Mouse (Mus musculus): Measurements from ENCODE around the gene Mtrr. TPM values are rescaled to one million over a fixed set of nuclear protein-coding genes. Genes with fewer than 3 reads are reported as not detected.

Mtrr gene
- 5.0 and 5.8 TPM in 2 replicates for polyA plus RNA-seq (2011; ENCODE audit: insufficient read depth, insufficient read length, low replicate concordance, missing spikeins)

GRCm38 (mm10) chr13:68581747-68582516 is at the start of gene Mtrr, which contains the start of gene Fastkd3:
Mtrr (minus strand) TSS chr13:68582149.
Fastkd3 (plus strand) TSS chr13:68582234.
- no peaks in the 10 kb centered on the region for H3K4me1 ChIP-seq (ENCODE audit: control insufficient read depth, insufficient read depth, low read length)
- WGBS: under 1% methylated on average over 81 of the region's 81 CpGs
- H3K27ac ChIP-seq (ENCODE audit: control insufficient read depth, insufficient read depth, low read depth, low read length, poor library complexity): peak within 1 kb of the TSS; percentile 3; the same call in 1 of the 2 replicates
- peak; percentile 51; the same call in 1 of the 2 replicates for TF ChIP-seq POLR2A (IDR thresholded peaks at IDR 0.05; ENCODE audit: borderline replicate concordance, control insufficient read depth, low read depth, low read length)
- no peak for TF ChIP-seq CTCF (IDR thresholded peaks at IDR 0.05; ENCODE audit: control insufficient read depth, insufficient read depth, low read length)
- peak within 1 kb of the TSS; percentile 94 for H3K4me3 ChIP-seq (replicated peaks; ENCODE audit: control insufficient read depth, low read depth, low read length)

- TF ChIP-seq CTCF (IDR thresholded peaks at IDR 0.05; ENCODE audit: control insufficient read depth, insufficient read depth, low read length): no peak
- TF ChIP-seq POLR2A (IDR thresholded peaks at IDR 0.05; ENCODE audit: borderline replicate concordance, control insufficient read depth, low read depth, low read length): no peak
- no peak overlapping the region for H3K27ac ChIP-seq (ENCODE audit: control insufficient read depth, insufficient read depth, low read depth, low read length, poor library complexity)
- no peaks in the 10 kb centered on the region for H3K4me1 ChIP-seq (ENCODE audit: control insufficient read depth, insufficient read depth, low read length)
- 73% methylated on average over 3 of the region's 3 CpGs for WGBS
- no peak overlapping the region for H3K4me3 ChIP-seq (replicated peaks; ENCODE audit: control insufficient read depth, low read depth, low read length)
These were observed 45.1 kb upstream of the Mtrr start for GRCm38 (mm10) chr13:68627041-68627440.

GRCm38 (mm10) chr13:68622792-68623191 is 40.8 kb upstream of the Mtrr start:
- H3K4me3 ChIP-seq (replicated peaks; ENCODE audit: control insufficient read depth, low read depth, low read length): no peak overlapping the region
- TF ChIP-seq POLR2A (IDR thresholded peaks at IDR 0.05; ENCODE audit: borderline replicate concordance, control insufficient read depth, low read depth, low read length): no peak
- H3K27ac ChIP-seq (ENCODE audit: control insufficient read depth, insufficient read depth, low read depth, low read length, poor library complexity): no peak overlapping the region
- WGBS: 59% methylated on average over 6 of the region's 6 CpGs
- H3K4me1 ChIP-seq (ENCODE audit: control insufficient read depth, insufficient read depth, low read length): no peaks in the 10 kb centered on the region

GRCm38 (mm10) chr13:68607652-68608405 is 25.9 kb upstream of the Mtrr start:
- 41% methylated on average over 21 of the region's 21 CpGs for WGBS
- no peaks in the 10 kb centered on the region for H3K4me1 ChIP-seq (ENCODE audit: control insufficient read depth, insufficient read depth, low read length)
- no peak overlapping the region for H3K27ac ChIP-seq (ENCODE audit: control insufficient read depth, insufficient read depth, low read depth, low read length, poor library complexity)
- no peak for TF ChIP-seq POLR2A (IDR thresholded peaks at IDR 0.05; ENCODE audit: borderline replicate concordance, control insufficient read depth, low read depth, low read length)
- TF ChIP-seq CTCF (IDR thresholded peaks at IDR 0.05; ENCODE audit: control insufficient read depth, insufficient read depth, low read length): no peak
- H3K4me3 ChIP-seq (replicated peaks; ENCODE audit: control insufficient read depth, low read depth, low read length): no peak overlapping the region

GRCm38 (mm10) chr13:68605689-68606126 is 23.8 kb upstream of the Mtrr start:
- Histone ChIP-seq H3K4me1 (ENCODE audit: control insufficient read depth, insufficient read depth, low read length) (no peaks in the 10 kb centered on the region), H3K27ac (ENCODE audit: control insufficient read depth, insufficient read depth, low read depth, low read length, poor library complexity) (no peak overlapping the region), H3K4me3 (replicated peaks; ENCODE audit: control insufficient read depth, low read depth, low read length) (no peak overlapping the region)
- no peak for TF ChIP-seq CTCF (IDR thresholded peaks at IDR 0.05; ENCODE audit: control insufficient read depth, insufficient read depth, low read length)
- no peak for TF ChIP-seq POLR2A (IDR thresholded peaks at IDR 0.05; ENCODE audit: borderline replicate concordance, control insufficient read depth, low read depth, low read length)
- WGBS: 5% methylated on average over 11 of the region's 11 CpGs

- no peak overlapping the region for H3K4me3 ChIP-seq (replicated peaks; ENCODE audit: control insufficient read depth, low read depth, low read length)
- TF ChIP-seq POLR2A (IDR thresholded peaks at IDR 0.05; ENCODE audit: borderline replicate concordance, control insufficient read depth, low read depth, low read length): no peak
- TF ChIP-seq CTCF (IDR thresholded peaks at IDR 0.05; ENCODE audit: control insufficient read depth, insufficient read depth, low read length): no peak
- WGBS: 70% methylated on average over 6 of the region's 6 CpGs
- H3K4me1 ChIP-seq (ENCODE audit: control insufficient read depth, insufficient read depth, low read length): no peaks in the 10 kb centered on the region
- H3K27ac ChIP-seq (ENCODE audit: control insufficient read depth, insufficient read depth, low read depth, low read length, poor library complexity): no peak overlapping the region
These were observed 21.1 kb upstream of the Mtrr start for GRCm38 (mm10) chr13:68603085-68603484.

- no peak overlapping the region for H3K27ac ChIP-seq (ENCODE audit: control insufficient read depth, insufficient read depth, low read depth, low read length, poor library complexity)
- WGBS: 31% methylated on average over 6 of the region's 6 CpGs
- no peaks in the 10 kb centered on the region for H3K4me1 ChIP-seq (ENCODE audit: control insufficient read depth, insufficient read depth, low read length)
- TF ChIP-seq CTCF (IDR thresholded peaks at IDR 0.05; ENCODE audit: control insufficient read depth, insufficient read depth, low read length) (no peak), POLR2A (IDR thresholded peaks at IDR 0.05; ENCODE audit: borderline replicate concordance, control insufficient read depth, low read depth, low read length) (no peak)
- no peak overlapping the region for H3K4me3 ChIP-seq (replicated peaks; ENCODE audit: control insufficient read depth, low read depth, low read length)
These were observed 19.2 kb upstream of the Mtrr start for GRCm38 (mm10) chr13:68601184-68601583.

- no peak overlapping the region for H3K4me3 ChIP-seq (replicated peaks; ENCODE audit: control insufficient read depth, low read depth, low read length)
- H3K27ac ChIP-seq (ENCODE audit: control insufficient read depth, insufficient read depth, low read depth, low read length, poor library complexity): no peak overlapping the region
- no peaks in the 10 kb centered on the region for H3K4me1 ChIP-seq (ENCODE audit: control insufficient read depth, insufficient read depth, low read length)
- no peak for TF ChIP-seq POLR2A (IDR thresholded peaks at IDR 0.05; ENCODE audit: borderline replicate concordance, control insufficient read depth, low read depth, low read length)
- no peak for TF ChIP-seq CTCF (IDR thresholded peaks at IDR 0.05; ENCODE audit: control insufficient read depth, insufficient read depth, low read length)
These were observed 17.0 kb upstream of the Mtrr start for GRCm38 (mm10) chr13:68598953-68599352.

All from bone marrow, adult 2 months (tissue).